Mouse (Mus musculus) small intestine, adult 2 months (tissue): ENCODE measurements at regions not wholly inside any gene's neighbourhood (a gene's known extent, or its start where the extent isn't known, plus 50 kb on each side); places are given as distances from the start of the nearest gene placed in this dataset.

Source experiments
- CTCF ChIP-seq: fragments of 200-500 bp; IDR thresholded peaks from 2 replicates; pipeline ENCODE4 v1.5.1; 2012; ENCODE audit warnings: low read depth, mild to moderate bottlenecking, control low read depth, inconsistent platforms, low read length, moderate library complexity, mixed read lengths; ENCODE audit not compliant: insufficient replicate concordance, insufficient read length; ENCODE audit errors: extremely low read depth
- POLR2A ChIP-seq: fragments of 200-500 bp; IDR thresholded peaks from 2 replicates; pipeline ENCODE4 v1.6.1; 2012; ENCODE audit warnings: low read depth, mild to moderate bottlenecking, control low read depth, inconsistent platforms, low read length, moderate library complexity

- TF ChIP-seq CTCF (no peak), POLR2A (no peak)
These were observed 110.9 kb downstream of the Vgll3 start for GRCm38 (mm10) chr16:65925986-65926385.
